Mouse (Mus musculus) neural tube, embryonic 14.5 days (tissue): ENCODE results near the gene Snd1. TPM values are rescaled to one million over a fixed set of nuclear protein-coding genes. Genes with fewer than 3 reads are reported as not detected.

Experiments used
- ATAC-seq: fragments of 200-750 bp; cut with Nextera tagmentation; 2 replicates; pipeline ENCODE4 v1.8.0; 2017; ENCODE audit warnings: low read depth, mild to moderate bottlenecking, moderate TSS enrichment, moderate library complexity
- H3K27ac ChIP-seq: fragments of 300-500 bp; sonication (generic); 2 replicates; pipeline ENCODE4 v1.5.1; 2014; ENCODE audit warnings: low read depth, mild to moderate bottlenecking, control low read depth, low read length, moderate library complexity, mixed read lengths
- H3K27me3 ChIP-seq: fragments of 300-500 bp; sonication (generic); 2 replicates; pipeline ENCODE4 v1.6.1; 2014; ENCODE audit warnings: low read length; ENCODE audit not compliant: control insufficient read depth, insufficient read depth
- H3K36me3 ChIP-seq: fragments of 300-500 bp; sonication (generic); 2 replicates; pipeline ENCODE4 v1.6.1; 2014; ENCODE audit warnings: low read length, mixed read lengths; ENCODE audit not compliant: control insufficient read depth, insufficient read depth
- H3K4me1 ChIP-seq: fragments of 300-500 bp; sonication (generic); 2 replicates; pipeline ENCODE4 v1.6.1; 2014; ENCODE audit warnings: low read length; ENCODE audit not compliant: control insufficient read depth, insufficient read depth
- H3K4me2 ChIP-seq: fragments of 300-500 bp; sonication (generic); 2 replicates; pipeline ENCODE4 v1.6.1; 2014; ENCODE audit warnings: mild to moderate bottlenecking, low read depth, low read length, control low read depth
- H3K4me3 ChIP-seq: fragments of 300-500 bp; sonication (generic); 2 replicates; pipeline ENCODE4 v1.5.1; 2014; ENCODE audit warnings: low read depth, low read length, control low read depth, mixed read lengths
- H3K9ac ChIP-seq: fragments of 300-500 bp; sonication (generic); replicated peaks from 2 replicates; pipeline ENCODE4 v1.6.1; 2014; ENCODE audit warnings: low read depth, mild to moderate bottlenecking, control low read depth, low read length, mixed read lengths
- H3K9me3 ChIP-seq: fragments of 300-500 bp; sonication (generic); 2 replicates; pipeline ENCODE4 v1.6.1; 2016; ENCODE audit warnings: low read length; ENCODE audit not compliant: control insufficient read depth
- WGBS: fragments of 180-500 bp; shearing (Covaris S2); extraction: QIAGEN DNeasy Blood & Tissue Kit; methylation state at CpG from one replicate; pipeline ENCODE4 v1.1.7; 2014; 5-methylcytosine and 5-hydroxymethylcytosine counted together
- polyA plus RNA-seq: library from polyadenylated mRNA; unstranded; fragments of >200 nt; fragmentation: Nextera tagmentation; extraction: Ambion mirVana; gene quantifications from 2 replicates; pipeline ENCODE4 v1.2.1, GENCODE M21; 2014

Snd1 gene
- polyA plus RNA-seq, 1 experiment from 2014 or later, result 73.8 TPM

GRCm38 (mm10) chr6:28931636-28932327 lies 456.8 kb downstream of the Snd1 start:
- H3K4me3 ChIP-seq, result no peak overlapping the region
- no peaks in the 10 kb centered on the region for H3K36me3 ChIP-seq
- H3K27me3 ChIP-seq, result no peaks in the 10 kb centered on the region
- H3K9ac ChIP-seq, result 0 out of 2 replicates have a peak overlapping the region, but pooled peaks have one; percentile 11
- H3K27ac ChIP-seq, result no peak overlapping the region
- no peaks in the 10 kb centered on the region for H3K9me3 ChIP-seq
- WGBS, result 1% methylated on average over 9 of the region's 13 CpGs
- ATAC-seq, result peak; percentile 69
- peaks cover 18% of the 10 kb centered on the region for H3K4me1 ChIP-seq
- peak overlapping the region; percentile 46 for H3K4me2 ChIP-seq

DNA sequence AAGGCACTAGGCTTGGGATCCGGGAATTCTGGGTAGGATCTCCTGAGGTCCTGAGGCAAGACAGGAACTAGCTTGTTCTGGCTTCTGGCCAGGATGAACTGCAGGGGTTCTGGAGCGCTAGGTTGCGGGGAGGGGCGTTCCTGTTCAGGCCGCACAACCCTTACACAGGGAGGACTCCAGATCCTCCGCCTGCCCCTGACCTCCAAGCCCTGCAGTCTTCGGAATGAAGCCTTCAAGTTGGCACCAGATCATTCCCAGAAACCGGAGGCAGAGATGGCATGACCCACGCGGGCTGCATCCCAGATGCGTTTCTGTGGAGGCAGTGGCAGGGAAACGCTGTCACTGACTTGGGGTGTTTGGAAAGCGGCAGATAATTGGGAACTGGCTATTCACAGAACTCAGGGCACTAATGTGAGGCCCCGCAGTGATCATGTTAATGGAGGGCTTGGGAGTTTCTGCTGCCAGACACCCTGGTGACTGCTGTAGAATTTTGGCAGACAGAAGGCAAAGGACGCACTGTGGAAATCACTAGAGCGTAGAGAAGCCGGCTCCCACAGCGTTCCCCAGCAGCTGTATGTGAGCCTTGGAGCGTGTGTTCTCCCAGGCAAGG lies 457.5 kb downstream of the Snd1 start:
- 3% methylated on average over 19 of the region's 19 CpGs for WGBS
- no peaks in the 10 kb centered on the region for H3K27me3 ChIP-seq
- H3K27ac ChIP-seq, result peak overlapping the region; percentile 62; the same call in 1 of the 2 replicates
- peak overlapping the region; percentile 46 for H3K4me2 ChIP-seq
- peak overlapping the region; percentile 19; the same call in 1 of the 2 replicates for H3K4me3 ChIP-seq
- ATAC-seq, result peak; percentile 69
- H3K36me3 ChIP-seq, result no peaks in the 10 kb centered on the region
- peaks cover 18% of the 10 kb centered on the region for H3K4me1 ChIP-seq
- H3K9ac ChIP-seq, result no peak overlapping the region
- no peaks in the 10 kb centered on the region for H3K9me3 ChIP-seq

- ATAC-seq, result no peak
- H3K9ac ChIP-seq, result no peak overlapping the region
- H3K27ac ChIP-seq, result no peak overlapping the region
- H3K27me3 ChIP-seq, result no peaks in the 10 kb centered on the region
- H3K9me3 ChIP-seq, result no peaks in the 10 kb centered on the region
- no peaks in the 10 kb centered on the region for H3K36me3 ChIP-seq
- WGBS, result 95% methylated on average over 7 of the region's 7 CpGs
- H3K4me3 ChIP-seq, result no peak overlapping the region
- no peak overlapping the region for H3K4me2 ChIP-seq
- H3K4me1 ChIP-seq, result peaks cover 18% of the 10 kb centered on the region
These were observed 460.8 kb downstream of the Snd1 start for GRCm38 (mm10) chr6:28935736-28936135.

DNA sequence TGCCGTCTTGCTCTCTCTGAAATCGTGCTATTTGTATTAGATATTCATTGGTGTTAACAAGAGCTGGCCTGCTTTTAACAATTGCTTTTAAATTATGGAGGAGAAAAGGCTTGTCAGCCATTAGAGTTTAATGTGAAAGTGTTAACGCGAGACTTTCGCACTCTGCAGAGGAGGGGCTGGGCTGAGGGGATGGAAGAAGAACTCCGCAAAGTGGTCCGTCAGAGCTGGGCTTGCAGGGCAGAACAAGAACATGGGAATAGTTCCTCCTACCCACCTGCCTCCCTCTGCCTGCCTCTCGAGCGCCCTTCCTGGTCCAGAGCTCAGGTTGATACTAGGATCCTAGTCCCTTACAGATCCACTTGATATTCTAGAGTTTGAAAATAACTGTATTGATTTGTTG lies 472.3 kb downstream of the Snd1 start:
- Histone ChIP-seq H3K4me1 (no peaks in the 10 kb centered on the region), H3K4me3 (no peak overlapping the region), H3K9ac (no peak overlapping the region), H3K36me3 (no peaks in the 10 kb centered on the region), H3K9me3 (no peaks in the 10 kb centered on the region), H3K4me2 (no peak overlapping the region), H3K27ac (no peak overlapping the region), H3K27me3 (no peaks in the 10 kb centered on the region)
- WGBS, result 42% methylated on average over 9 of the region's 9 CpGs
- 0 out of 2 replicates have a peak, but pooled peaks have one; percentile 51 for ATAC-seq

GRCm38 (mm10) chr6:28949269-28949668 lies 474.3 kb downstream of the Snd1 start:
- H3K27me3 ChIP-seq, result no peaks in the 10 kb centered on the region
- no peak overlapping the region for H3K27ac ChIP-seq
- 22% methylated on average over 12 of the region's 12 CpGs for WGBS
- H3K9me3 ChIP-seq, result no peaks in the 10 kb centered on the region
- no peaks in the 10 kb centered on the region for H3K36me3 ChIP-seq
- no peak overlapping the region for H3K4me2 ChIP-seq
- H3K4me3 ChIP-seq, result no peak overlapping the region
- no peaks in the 10 kb centered on the region for H3K4me1 ChIP-seq
- H3K9ac ChIP-seq, result no peak overlapping the region
- ATAC-seq, result peak; percentile 19; the same call in 1 of the 2 replicates

DNA sequence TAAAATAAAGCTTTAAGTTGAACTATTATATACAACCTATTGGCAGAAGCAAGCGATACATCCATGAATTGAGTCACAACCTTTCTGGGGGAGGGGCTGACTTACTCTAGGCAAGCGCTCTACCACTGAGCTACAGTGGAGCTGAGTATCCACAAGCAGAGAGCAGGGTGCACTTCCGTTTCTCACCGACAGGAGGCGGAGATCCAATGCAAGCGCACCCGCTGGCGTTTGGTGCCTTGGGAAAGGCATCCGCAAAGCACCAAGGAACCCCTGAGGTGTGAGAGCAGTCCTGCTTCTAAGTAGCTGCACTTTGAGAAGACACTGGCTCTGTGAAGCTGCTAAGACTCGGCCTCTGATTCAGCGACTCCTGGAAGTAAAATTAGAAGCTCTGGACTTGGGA lies 480.6 kb downstream of the Snd1 start:
- 19% methylated on average over 11 of the region's 11 CpGs for WGBS
- H3K4me1 ChIP-seq, result no peaks in the 10 kb centered on the region
- no peak; the same call in 1 of the 2 replicates for ATAC-seq

DNA sequence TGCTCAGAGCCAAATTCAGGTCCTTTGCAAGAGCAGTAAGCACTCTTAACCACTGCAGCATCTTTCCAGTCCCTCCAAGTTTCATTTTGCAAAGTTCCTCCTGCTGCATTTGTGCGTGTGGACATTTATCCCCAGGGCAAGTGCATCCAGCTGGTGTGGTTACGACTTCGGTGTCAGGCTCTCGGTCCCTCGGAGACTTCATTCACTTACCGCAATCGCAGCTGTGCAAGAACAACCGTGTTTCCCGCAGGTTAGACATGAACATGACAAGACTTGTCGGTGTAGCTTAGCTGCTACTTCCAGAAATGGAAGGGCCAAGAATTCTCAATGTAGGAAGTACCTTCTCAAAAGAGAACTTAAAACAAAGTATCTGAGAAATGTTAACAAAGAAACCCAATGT lies 482.5 kb downstream of the Snd1 start:
- no peaks in the 10 kb centered on the region for H3K36me3 ChIP-seq
- no peak overlapping the region for H3K27ac ChIP-seq
- H3K4me3 ChIP-seq, result no peak overlapping the region
- no peak overlapping the region for H3K4me2 ChIP-seq
- no peak for ATAC-seq
- WGBS, result 48% methylated on average over 10 of the region's 10 CpGs
- H3K9me3 ChIP-seq, result no peaks in the 10 kb centered on the region
- no peak overlapping the region for H3K9ac ChIP-seq
- no peaks in the 10 kb centered on the region for H3K4me1 ChIP-seq
- no peaks in the 10 kb centered on the region for H3K27me3 ChIP-seq

More for the DNA sequence above, 480.6 kb downstream of the Snd1 start:
- Histone ChIP-seq H3K36me3 (no peaks in the 10 kb centered on the region), H3K4me2 (no peak overlapping the region), H3K9me3 (no peaks in the 10 kb centered on the region), H3K27me3 (no peaks in the 10 kb centered on the region), H3K4me3 (no peak overlapping the region), H3K27ac (no peak overlapping the region), H3K9ac (no peak overlapping the region)

DNA sequence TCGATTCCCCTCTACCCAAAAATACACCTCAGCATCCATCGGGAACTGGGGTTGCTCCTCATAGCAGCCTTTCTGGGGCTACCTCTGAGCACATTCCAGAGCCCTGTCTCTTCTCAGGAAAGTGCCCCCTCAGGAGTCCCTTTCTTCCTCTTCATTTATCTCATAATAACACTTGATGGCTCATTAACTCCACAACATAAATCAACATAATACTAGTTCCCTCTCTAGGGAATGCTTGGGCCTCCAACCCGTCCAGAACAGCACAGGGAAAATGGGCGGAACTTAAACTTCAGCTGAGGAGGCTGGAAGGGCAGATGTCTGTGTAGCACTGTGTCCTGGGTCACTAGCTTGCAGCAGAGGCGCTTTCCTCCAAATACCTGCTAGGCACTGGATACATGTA lies 488.2 kb downstream of the Snd1 start:
- 27% methylated on average over 5 of the region's 5 CpGs for whole genome bisulfite sequencing
- no peak overlapping the region for H3K27ac ChIP-seq
- H3K9ac ChIP-seq, result no peak overlapping the region
- H3K4me3 ChIP-seq, result no peak overlapping the region
- peak; percentile 68 for ATAC-seq
- no peak overlapping the region for H3K4me2 ChIP-seq
- no peaks in the 10 kb centered on the region for H3K9me3 ChIP-seq
- H3K4me1 ChIP-seq, result peaks cover 5% of the 10 kb centered on the region; the same call in 1 of the 2 replicates
- H3K36me3 ChIP-seq, result no peaks in the 10 kb centered on the region
- no peaks in the 10 kb centered on the region for H3K27me3 ChIP-seq

GRCm38 (mm10) chr6:28965264-28965663 lies 490.3 kb downstream of the Snd1 start:
- Histone ChIP-seq H3K4me3 (no peak overlapping the region), H3K4me1 (peaks cover 5% of the 10 kb centered on the region; the same call in 1 of the 2 replicates), H3K27me3 (no peaks in the 10 kb centered on the region), H3K27ac (no peak overlapping the region), H3K36me3 (no peaks in the 10 kb centered on the region), H3K9me3 (no peaks in the 10 kb centered on the region), H3K9ac (no peak overlapping the region), H3K4me2 (no peak overlapping the region)
- ATAC-seq, result no peak
- 68% methylated on average over 8 of the region's 8 CpGs for WGBS
